Mouse (Mus musculus): ENCODE measurements around the gene Nkx6-1. TPM values are rescaled to one million over a fixed set of nuclear protein-coding genes. Genes with fewer than 3 reads are reported as not detected.
A peak's percentile ranks its signal among the peaks of the same experiment; 100 is the strongest.

Nkx6-1 gene
- total and polyA plus RNA-seq, 3 experiments, result not detected

- no peak overlapping the region for H3K4me2 ChIP-seq (ENCODE audit: insufficient read depth, low read depth, poor library complexity, severe bottlenecking)
- H3K9me3 ChIP-seq (replicated peaks; ENCODE audit: low read length), result peaks cover 69% of the 10 kb centered on the region
- TF ChIP-seq CTCF (conservative IDR thresholded peaks at IDR 0.05 in 1 of 2, IDR thresholded peaks at IDR 0.05 in 1 of 2; ENCODE audit: low read depth in 2 of 2, low read length in 2 of 2), result peak in 1 of 2 experiments; percentile 12; a peak in 1 of 4 replicates
- TF ChIP-seq MYC (IDR thresholded peaks at IDR 0.05; ENCODE audit: low read depth, low read length), result no peak
- H3K4me1 ChIP-seq (ENCODE audit: control insufficient read depth in 1 of 2, insufficient read depth in 2 of 2), result no peaks in the 10 kb centered on the region
- no peaks in the 10 kb centered on the region for H3K36me3 ChIP-seq (replicated peaks in 1 of 2; ENCODE audit: control insufficient read depth in 1 of 2, insufficient read depth in 1 of 2, low read length in 1 of 2)
- peak; percentile 0 for DNase-seq (ENCODE audit: extremely low read depth)
- H3K79me2 ChIP-seq (replicated peaks; ENCODE audit: control insufficient read depth, extremely low read depth, insufficient read depth, poor library complexity, severe bottlenecking), result no peaks in the 10 kb centered on the region
- H3K9ac ChIP-seq (ENCODE audit: insufficient read depth, low read depth), result no peak overlapping the region
- H3K27ac ChIP-seq (ENCODE audit: insufficient read depth, low read depth), result no peak overlapping the region
- H3K27me3 ChIP-seq (replicated peaks), result no peaks in the 10 kb centered on the region
- dilution Hi-C loops (cut with MboI; ENCODE audit: extremely low pct_ligation_motif_present, extremely low pct_unique_long_range_greater_than_20kb, low sequenced_read_pairs), result no loop called here
- in situ Hi-C loops (cut with MboI; ENCODE audit: low pct_ligation_motif_present, low pct_unique_long_range_greater_than_20kb, low sequenced_read_pairs), result no loop called here
- H3K4me3 ChIP-seq (replicated peaks in 1 of 3; ENCODE audit: low read depth in 2 of 3, low read length in 2 of 3, poor library complexity in 1 of 3), result no peak overlapping the region
Observed at GRCm38 (mm10) chr5:101700607-101701006, 35.8 kb upstream of the Nkx6-1 start.

DNA sequence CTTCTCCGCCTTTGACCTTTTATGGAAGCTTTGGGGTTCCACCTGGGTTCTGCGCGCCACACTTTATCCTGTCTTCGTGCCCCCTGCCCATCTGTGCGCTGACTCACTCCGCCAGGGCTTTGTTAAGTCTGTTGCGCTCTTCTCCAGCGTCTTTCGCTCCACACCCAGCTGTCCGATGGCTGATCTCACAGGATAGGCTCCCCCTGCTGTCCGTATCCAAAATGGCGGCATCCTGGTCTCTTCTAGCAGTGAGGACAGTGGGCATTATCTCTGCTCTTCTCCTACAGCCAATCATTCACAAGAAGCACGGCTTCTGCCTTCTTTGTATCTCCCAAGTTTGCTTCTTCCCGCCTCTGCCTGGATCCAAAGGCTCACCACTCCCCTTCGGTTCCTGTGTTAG lies 23.8 kb upstream of the Nkx6-1 start:
- in situ Hi-C loops (cut with MboI; ENCODE audit: low pct_ligation_motif_present, low pct_unique_long_range_greater_than_20kb, low sequenced_read_pairs), result no loop called here
- TF ChIP-seq IRF4 (IDR thresholded peaks at IDR 0.05; ENCODE audit: low read depth, low read length) (no peak), TCF12 (IDR thresholded peaks at IDR 0.05; ENCODE audit: low read depth, low read length) (no peak), TBP (conservative IDR thresholded peaks at IDR 0.05; ENCODE audit: low read depth, low read length) (no peak)

GRCm38 (mm10) chr5:101683340-101683739 lies 18.5 kb upstream of the Nkx6-1 start:
- no peaks in the 10 kb centered on the region for H3K27me3 ChIP-seq (replicated peaks)
- H3K4me2 ChIP-seq (ENCODE audit: insufficient read depth, low read depth, poor library complexity, severe bottlenecking), result no peak overlapping the region
- H3K4me1 ChIP-seq (ENCODE audit: control insufficient read depth in 1 of 2, insufficient read depth in 2 of 2), result no peaks in the 10 kb centered on the region
- H3K79me2 ChIP-seq (replicated peaks; ENCODE audit: control insufficient read depth, extremely low read depth, insufficient read depth, poor library complexity, severe bottlenecking), result no peaks in the 10 kb centered on the region
- H3K4me3 ChIP-seq (replicated peaks in 1 of 3; ENCODE audit: low read depth in 2 of 3, low read length in 2 of 3, poor library complexity in 1 of 3), result no peak overlapping the region
- no peaks in the 10 kb centered on the region for H3K36me3 ChIP-seq (replicated peaks in 1 of 2; ENCODE audit: control insufficient read depth in 1 of 2, insufficient read depth in 1 of 2, low read length in 1 of 2)
- DNase-seq (ENCODE audit: extremely low read depth), result no peak
- no peak overlapping the region for H3K9ac ChIP-seq (ENCODE audit: insufficient read depth, low read depth)
- H3K27ac ChIP-seq (ENCODE audit: insufficient read depth, low read depth), result no peak overlapping the region
- in situ Hi-C loops (cut with MboI; ENCODE audit: low pct_ligation_motif_present, low pct_unique_long_range_greater_than_20kb, low sequenced_read_pairs) (no loop called here), dilution Hi-C loops (cut with MboI; ENCODE audit: extremely low pct_ligation_motif_present, extremely low pct_unique_long_range_greater_than_20kb, low sequenced_read_pairs) (no loop called here)
- TF ChIP-seq RAD21 (IDR thresholded peaks at IDR 0.05; ENCODE audit: low read depth, low read length), result no peak
- no peak for TF ChIP-seq E2F4 (IDR thresholded peaks at IDR 0.05; ENCODE audit: insufficient replicate concordance, low read depth, low read length)
- TF ChIP-seq BHLHE40 (IDR thresholded peaks at IDR 0.05; ENCODE audit: low read depth, low read length), result no peak
- no peak for TF ChIP-seq USF1 (IDR thresholded peaks at IDR 0.05; ENCODE audit: low read depth, low read length)
- TF ChIP-seq ZKSCAN1 (IDR thresholded peaks at IDR 0.05; ENCODE audit: borderline replicate concordance, low read depth, low read length), result no peak
- TF ChIP-seq MAZ (IDR thresholded peaks at IDR 0.05; ENCODE audit: low read depth, low read length), result no peak
- TF ChIP-seq JUND (conservative IDR thresholded peaks at IDR 0.05; ENCODE audit: low read depth, low read length), result no peak
- TF ChIP-seq NELFE (IDR thresholded peaks at IDR 0.05; ENCODE audit: low read depth, low read length), result no peak
- TF ChIP-seq MYC (IDR thresholded peaks at IDR 0.05; ENCODE audit: low read depth, low read length), result no peak
- TF ChIP-seq ZMIZ1 (IDR thresholded peaks at IDR 0.05; ENCODE audit: low read depth, low read length), result no peak
- no peak for TF ChIP-seq TBP (conservative IDR thresholded peaks at IDR 0.05; ENCODE audit: low read depth, low read length)
- TF ChIP-seq TCF12 (IDR thresholded peaks at IDR 0.05; ENCODE audit: low read depth, low read length), result no peak
- TF ChIP-seq PAX5 (IDR thresholded peaks at IDR 0.05; ENCODE audit: low read length), result no peak
- H3K9me3 ChIP-seq (replicated peaks; ENCODE audit: low read length), result peaks cover 78% of the 10 kb centered on the region

More for the DNA sequence above, 23.8 kb upstream of the Nkx6-1 start:
- H3K27ac ChIP-seq (ENCODE audit: insufficient read depth, low read depth), result no peak overlapping the region
- no peaks in the 10 kb centered on the region for H3K4me1 ChIP-seq (ENCODE audit: control insufficient read depth in 1 of 2, insufficient read depth in 2 of 2)
- no peak overlapping the region for H3K4me3 ChIP-seq (replicated peaks in 1 of 3; ENCODE audit: low read depth in 2 of 3, low read length in 2 of 3, poor library complexity in 1 of 3)
- H3K9me3 ChIP-seq (replicated peaks; ENCODE audit: low read length), result peaks cover 71% of the 10 kb centered on the region
- H3K36me3 ChIP-seq (replicated peaks in 1 of 2; ENCODE audit: control insufficient read depth in 1 of 2, insufficient read depth in 1 of 2, low read length in 1 of 2), result no peaks in the 10 kb centered on the region
- no peak for DNase-seq (ENCODE audit: extremely low read depth)
- no peak overlapping the region for H3K4me2 ChIP-seq (ENCODE audit: insufficient read depth, low read depth, poor library complexity, severe bottlenecking)
- no peak overlapping the region for H3K9ac ChIP-seq (ENCODE audit: insufficient read depth, low read depth)
- H3K27me3 ChIP-seq (replicated peaks), result no peaks in the 10 kb centered on the region
- dilution Hi-C loops (cut with MboI; ENCODE audit: extremely low pct_ligation_motif_present, extremely low pct_unique_long_range_greater_than_20kb, low sequenced_read_pairs), result no loop called here
- H3K79me2 ChIP-seq (replicated peaks; ENCODE audit: control insufficient read depth, extremely low read depth, insufficient read depth, poor library complexity, severe bottlenecking), result no peaks in the 10 kb centered on the region

Data from CH12.LX (cell line).